8 mouse cellular contexts compared by ENCODE assay signal in the genomic region with DNA sequence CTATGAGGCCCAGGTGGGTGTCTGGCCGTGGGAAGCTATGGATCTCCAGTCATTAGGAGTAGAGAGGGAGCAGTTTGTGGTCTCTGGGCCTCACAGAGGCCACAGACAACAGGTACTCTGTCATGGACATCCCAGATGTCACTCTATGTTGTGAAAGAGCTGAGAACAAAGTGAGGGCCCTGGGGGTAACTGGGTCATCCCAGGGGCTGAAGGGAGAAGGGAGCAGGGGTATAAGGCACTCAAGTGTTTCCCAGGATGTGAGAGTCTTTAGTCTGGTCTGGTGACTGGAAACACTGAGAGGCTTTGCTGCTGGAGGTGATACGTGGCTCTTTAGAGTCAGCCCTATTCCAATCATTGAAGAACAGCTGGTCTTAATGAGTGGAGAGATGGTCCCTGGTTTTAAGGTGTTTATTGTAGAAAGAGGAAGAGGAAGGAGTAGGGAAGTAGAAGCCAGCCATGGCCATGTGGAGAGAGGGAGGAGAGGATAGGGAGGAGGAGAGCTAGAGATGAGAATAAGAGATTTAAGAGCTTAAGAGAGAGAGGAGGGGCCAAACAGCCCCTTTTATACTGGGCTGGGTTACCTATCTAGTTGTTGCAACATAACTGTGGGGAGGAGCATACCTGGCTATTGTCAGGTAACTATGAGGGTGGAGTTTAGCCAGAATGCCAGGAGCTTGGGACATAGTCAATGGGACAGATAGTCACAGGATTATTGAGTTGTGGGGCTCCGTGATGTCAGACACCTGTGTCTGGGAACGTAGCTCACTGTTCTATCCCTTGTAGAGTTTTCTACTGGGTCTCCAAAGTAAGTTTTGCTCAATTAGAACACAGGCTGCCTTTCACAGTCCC. TPM values are rescaled to one million over a fixed set of nuclear protein-coding genes. Genes with fewer than 3 reads are reported as not detected.
DNase-seq lines count a peak whose midpoint lies in the region; ATAC-seq lines count a peak whose summit lies in the region.
"Not testable (repeated sequence)": the region's sequence is repeated elsewhere in the genome, so short reads cannot be mapped to it uniquely, and the experiment has no call there.
"Had no signal": no experiment of that assay in that cellular context is flagged by ENCODE, and none has a peak within 500 bp of the region (broad histone marks: within the 10 kb centered on the region; RNA-seq: fewer than 3 reads in every experiment).

No protein-coding gene starts in this region.

- ATAC-seq in forebrain, embryonic 12.5 days (ENCODE audit: low FRiP score): peak; percentile 69; the same call in 1 of the 2 replicates
- peak; percentile 58 for ATAC-seq in heart, embryonic 16.5 days (replicated peaks; ENCODE audit: extremely low read depth, insufficient read depth, low FRiP score)
- ATAC-seq in liver, embryonic 11.5 days (replicated peaks; ENCODE audit: low FRiP score): peak; percentile 78
- peak; percentile 88 for ATAC-seq in midbrain, embryonic 14.5 days (ENCODE audit: low FRiP score, low TSS enrichment)
- ATAC-seq in stomach, embryonic 16.5 days (ENCODE audit: insufficient read depth, low FRiP score): peak; percentile 85

- not testable (repeated sequence) for H3K27ac ChIP-seq in forebrain, embryonic 12.5 days; heart, embryonic 16.5 days (ENCODE audit: low read length); liver, embryonic 11.5 days (ENCODE audit: low read depth, low read length); midbrain, embryonic 14.5 days (replicated peaks; ENCODE audit: low read depth, low read length); stomach, embryonic 16.5 days (ENCODE audit: low read length)

- not testable (repeated sequence) for H3K9ac ChIP-seq in forebrain, embryonic 12.5 days; heart, embryonic 16.5 days (ENCODE audit: low read length); liver, embryonic 11.5 days (ENCODE audit: low read depth, low read length); midbrain, embryonic 14.5 days (replicated peaks; ENCODE audit: low read length); stomach, embryonic 16.5 days (ENCODE audit: low read length)

- H3K36me3 ChIP-seq in forebrain, embryonic 12.5 days (replicated peaks); heart, embryonic 16.5 days (ENCODE audit: control insufficient read depth, insufficient read depth); liver, embryonic 11.5 days (ENCODE audit: control insufficient read depth, insufficient read depth, low read length); midbrain, embryonic 14.5 days (ENCODE audit: control insufficient read depth, insufficient read depth, low read length); stomach, embryonic 16.5 days (ENCODE audit: control insufficient read depth, insufficient read depth, low read length): not testable (repeated sequence)

- H3K4me3 ChIP-seq in forebrain, embryonic 12.5 days (replicated peaks); heart, embryonic 16.5 days (ENCODE audit: low read length); liver, embryonic 11.5 days (ENCODE audit: low read depth, low read length); midbrain, embryonic 14.5 days (replicated peaks; ENCODE audit: low read depth, low read length); stomach, embryonic 16.5 days (replicated peaks; ENCODE audit: low read length): not testable (repeated sequence)

- H3K4me2 ChIP-seq in forebrain, embryonic 12.5 days; heart, embryonic 16.5 days (ENCODE audit: low read depth, low read length); liver, embryonic 11.5 days; midbrain, embryonic 14.5 days (ENCODE audit: low read length); stomach, embryonic 16.5 days (ENCODE audit: low read depth, low read length): not testable (repeated sequence)

- peak; percentile 5 for DNase-seq in adrenal gland, postnatal 14 days
- DNase-seq in kidney, adult 18-20 months: peak; percentile 25
- peak; percentile 29 for DNase-seq in liver, embryonic 11.5 days (ENCODE audit: low spot score)
- DNase-seq in midbrain, embryonic 14.5 days: peak; percentile 0

- not testable (repeated sequence) for H3K4me1 ChIP-seq in forebrain, embryonic 12.5 days; heart, embryonic 16.5 days (ENCODE audit: control insufficient read depth, insufficient read depth, low read length); liver, embryonic 11.5 days (replicated peaks; ENCODE audit: control insufficient read depth, insufficient read depth, low read length); midbrain, embryonic 14.5 days (ENCODE audit: control insufficient read depth, insufficient read depth, low read length); stomach, embryonic 16.5 days (ENCODE audit: control insufficient read depth, insufficient read depth, low read length)

- peaks cover 12% of the 10 kb centered on the region for H3K9me3 ChIP-seq in forebrain, embryonic 12.5 days
- H3K9me3 ChIP-seq in heart, embryonic 16.5 days (replicated peaks; ENCODE audit: control insufficient read depth, low read length): peaks cover 12% of the 10 kb centered on the region
- not testable (repeated sequence) for H3K9me3 ChIP-seq in liver, embryonic 11.5 days (ENCODE audit: control insufficient read depth, low read length); stomach, embryonic 16.5 days (replicated peaks; ENCODE audit: control insufficient read depth, low read length)
- H3K9me3 ChIP-seq in midbrain, embryonic 14.5 days (ENCODE audit: control insufficient read depth, low read length): peaks cover 14% of the 10 kb centered on the region

- 69% methylated on average over 4 of the region's 4 CpGs for WGBS in forebrain, embryonic 12.5 days
- 51% methylated on average over 3 of the region's 4 CpGs for WGBS in heart, embryonic 16.5 days
- 59% methylated on average over 3 of the region's 4 CpGs for WGBS in liver, embryonic 11.5 days
- WGBS in midbrain, embryonic 14.5 days: 63% methylated on average over 3 of the region's 4 CpGs
- 56% methylated on average over 3 of the region's 4 CpGs for WGBS in stomach, embryonic 16.5 days

- not testable (repeated sequence) for H3K27me3 ChIP-seq in forebrain, embryonic 12.5 days; heart, embryonic 16.5 days (ENCODE audit: control insufficient read depth, insufficient read depth, low read length); liver, embryonic 11.5 days (replicated peaks; ENCODE audit: control insufficient read depth, insufficient read depth, low read length); midbrain, embryonic 14.5 days (ENCODE audit: control insufficient read depth, insufficient read depth, low read length); stomach, embryonic 16.5 days (ENCODE audit: control insufficient read depth, insufficient read depth, low read length)

RNA-seq across cellular contexts. Expression of gene Zfp600, which starts 17.0 kb away (rescaled TPM):
- 0.30 TPM in 1 of 2 replicates, not detected in the other for total RNA-seq in adrenal gland, postnatal 14 days (2021)
- polyA plus RNA-seq in forebrain, embryonic 12.5 days (2016; fragmentation: Nextera tagmentation; extraction: Ambion mirVana): not detected in 2 replicates
- not detected in 2 replicates for polyA plus RNA-seq in heart, embryonic 16.5 days (2015; fragmentation: Nextera tagmentation; extraction: Ambion mirVana)
- 0.10 TPM in 1 of 2 replicates, not detected in the other for polyA plus RNA-seq in liver, embryonic 11.5 days (2014; fragmentation: Nextera tagmentation; extraction: Ambion mirVana)
- not detected in 2 replicates for polyA plus RNA-seq in midbrain, embryonic 14.5 days (2014; fragmentation: Nextera tagmentation; extraction: Ambion mirVana)
- not detected in 2 replicates for polyA plus RNA-seq in stomach, embryonic 16.5 days (2015; fragmentation: Nextera tagmentation; extraction: Ambion mirVana)
- total RNA-seq: liver, adult 2 months had no signal
- polyA plus RNA-seq: liver, adult 2 months had no signal
